Mouse (Mus musculus) cortical plate, adult 2 months (tissue): ENCODE measurements around the gene Fam198a. TPM values are rescaled to one million over a fixed set of nuclear protein-coding genes. Genes with fewer than 3 reads are reported as not detected.

ENCODE experiments used
- H3K27ac ChIP-seq: fragments of 200-500 bp; 2 replicates; pipeline ENCODE4 v1.5.1; 2012; ENCODE audit warnings: low read length, control low read depth, inconsistent platforms; ENCODE audit not compliant: insufficient read depth
- H3K4me1 ChIP-seq: fragments of 200-500 bp; 2 replicates; pipeline ENCODE4 v1.6.1; 2011; ENCODE audit warnings: low read length; ENCODE audit not compliant: control insufficient read depth, insufficient read depth
- H3K4me3 ChIP-seq: fragments of 200-500 bp; 2 replicates; pipeline ENCODE4 v1.5.1; 2011; ENCODE audit warnings: mild to moderate bottlenecking, low read length, control low read depth; ENCODE audit not compliant: insufficient read depth
- CTCF ChIP-seq: fragments of 200-500 bp; IDR thresholded peaks from 2 replicates; pipeline ENCODE4 v1.5.1; 2011; ENCODE audit warnings: mild to moderate bottlenecking, control low read depth, low read length; ENCODE audit not compliant: insufficient read depth; ENCODE audit errors: extremely low read depth
- POLR2A ChIP-seq: fragments of 200-500 bp; IDR thresholded peaks from 2 replicates; pipeline ENCODE4 v1.6.1; 2011; ENCODE audit warnings: mild to moderate bottlenecking, low read length, control low read depth; ENCODE audit not compliant: insufficient read depth; ENCODE audit errors: extremely low read depth
- polyA plus RNA-seq: library from polyadenylated mRNA; depleted of rRNA; stranded (reverse); fragments of >200 nt; gene quantifications from 2 replicates; pipeline ENCODE4 v1.2.3, GENCODE M21; 2012

The Fam198a gene
- polyA plus RNA-seq, 1 experiment, result 4.9 TPM

DNA sequence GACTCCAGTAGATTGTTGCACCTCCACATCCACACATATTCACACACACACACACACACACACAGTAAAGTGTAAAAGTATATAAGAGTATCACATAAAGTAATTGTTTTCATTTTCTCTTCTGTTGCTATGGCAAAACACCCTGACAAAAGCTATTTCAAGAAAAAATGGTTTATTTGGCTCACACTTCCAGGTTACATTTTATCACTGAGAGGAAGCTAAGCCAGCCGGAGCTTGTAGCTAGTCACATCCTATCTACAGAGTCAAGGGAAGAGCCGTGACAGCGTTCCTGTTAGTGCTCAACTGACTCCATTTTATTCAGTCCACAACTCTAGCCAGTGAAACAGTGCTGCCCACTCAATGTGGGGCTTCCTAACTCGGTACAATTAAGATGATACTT is 2.4 kb upstream of the Fam198a start:
- no peaks in the 10 kb centered on the region for H3K4me1 ChIP-seq
- no peak overlapping the region for H3K27ac ChIP-seq
- H3K4me3 ChIP-seq, result no peak overlapping the region
- no peak for TF ChIP-seq POLR2A

DNA sequence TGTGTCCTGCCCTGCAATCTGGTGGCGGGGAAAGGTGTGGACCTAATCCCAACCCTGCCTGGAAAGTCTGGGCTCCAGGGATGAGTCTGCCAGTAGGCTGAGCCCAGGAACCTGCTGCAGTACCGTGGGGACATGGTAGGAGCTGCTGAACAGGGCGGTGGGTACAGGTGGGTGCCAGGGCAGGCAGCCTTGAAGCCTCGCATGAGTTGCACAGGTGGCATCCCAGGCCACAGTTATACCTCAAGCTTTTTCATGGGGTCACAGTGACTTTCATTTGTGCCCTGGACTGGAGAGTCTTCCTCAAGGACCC is 281 bp downstream of the Fam198a start:
- H3K4me3 ChIP-seq, result peak overlapping the region; percentile 43
- peak overlapping the region; percentile 45 for H3K27ac ChIP-seq
- TF ChIP-seq POLR2A (no peak), CTCF (no peak)
- peaks cover under 1% of the 10 kb centered on the region; the same call in 1 of the 2 replicates for H3K4me1 ChIP-seq

DNA sequence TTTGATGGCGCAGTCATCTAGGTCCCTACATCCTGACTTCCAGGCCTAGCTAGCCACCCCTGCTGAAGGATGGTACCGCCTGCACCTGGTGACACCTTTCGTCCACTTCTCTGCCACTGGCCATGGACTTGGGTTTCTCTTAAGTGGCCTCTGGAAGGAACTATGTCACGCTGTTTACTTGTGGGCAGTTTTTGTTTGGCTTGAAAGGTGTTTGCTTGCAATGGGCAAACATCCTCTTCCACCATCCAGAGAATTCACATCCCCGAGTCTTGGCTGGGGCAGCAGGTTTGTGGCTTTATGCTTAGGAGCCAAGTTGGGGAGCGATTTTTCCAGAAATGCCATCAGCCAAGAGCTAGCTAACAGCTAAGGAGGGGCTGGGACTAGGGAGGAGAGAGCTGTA is 1.8 kb downstream of the Fam198a start:
- TF ChIP-seq CTCF (no peak), POLR2A (no peak)
- Histone ChIP-seq H3K27ac (no peak overlapping the region), H3K4me1 (peaks cover 4% of the 10 kb centered on the region), H3K4me3 (no peak overlapping the region)

DNA sequence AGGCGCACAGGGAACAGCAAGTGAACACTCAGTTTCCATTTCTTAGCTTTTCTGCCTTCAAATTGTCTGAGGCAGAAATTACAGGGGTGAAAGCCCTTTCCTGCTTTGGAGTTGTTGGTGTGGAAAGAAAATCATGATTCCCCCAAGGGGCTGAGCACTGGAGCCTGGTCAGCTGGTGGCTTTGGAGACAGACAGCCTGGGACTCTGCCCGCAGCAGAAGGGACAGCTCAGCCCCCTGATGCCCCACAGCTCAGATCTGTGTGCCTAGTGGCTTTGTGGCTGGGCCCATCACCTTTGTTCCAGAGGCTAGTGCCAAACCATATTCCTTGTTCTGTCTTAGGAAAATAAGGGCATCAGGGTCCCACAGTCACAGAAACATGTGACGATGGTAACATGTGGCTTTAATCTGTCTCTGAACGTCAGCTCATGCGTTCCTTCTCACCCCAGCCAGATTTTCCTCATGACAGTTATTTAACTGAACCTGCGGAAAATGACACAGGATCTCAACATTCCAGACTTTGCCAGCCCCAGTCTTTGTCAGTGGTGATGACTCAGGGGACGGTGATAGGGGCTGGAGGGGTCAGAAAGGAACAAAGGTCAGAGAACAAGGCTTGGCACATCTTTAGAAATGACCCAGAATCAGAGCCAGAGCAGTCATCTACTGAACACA is 9.3 kb downstream of the Fam198a start:
- TF ChIP-seq POLR2A (no peak), CTCF (no peak)
- H3K4me3 ChIP-seq, result no peak overlapping the region
- H3K4me1 ChIP-seq, result peaks cover 4% of the 10 kb centered on the region
- no peak overlapping the region for H3K27ac ChIP-seq

DNA sequence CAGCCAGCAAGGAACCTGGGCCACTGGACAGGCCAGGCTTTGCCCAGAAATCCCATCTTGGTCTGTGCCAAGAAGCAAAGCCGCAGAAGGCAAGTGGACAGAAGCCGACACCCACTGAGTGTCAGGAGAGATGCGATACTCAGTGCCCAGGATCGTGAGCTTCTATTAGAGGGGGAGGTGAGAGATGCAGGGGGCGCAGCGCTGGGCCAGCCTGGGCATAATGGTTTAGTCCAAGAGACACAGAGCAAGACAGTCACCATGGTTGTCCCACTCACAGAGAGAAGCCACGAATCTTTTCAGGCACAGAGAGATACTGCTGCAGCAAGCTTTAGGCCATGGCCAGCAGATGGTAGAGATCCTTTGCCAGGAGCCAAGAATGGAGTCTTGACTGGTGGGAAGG is 14.2 kb downstream of the Fam198a start:
- no peak overlapping the region for H3K4me3 ChIP-seq
- no peaks in the 10 kb centered on the region; the same call in 1 of the 2 replicates for H3K4me1 ChIP-seq
- TF ChIP-seq POLR2A, result no peak
- TF ChIP-seq CTCF, result no peak
- H3K27ac ChIP-seq, result no peak overlapping the region

DNA sequence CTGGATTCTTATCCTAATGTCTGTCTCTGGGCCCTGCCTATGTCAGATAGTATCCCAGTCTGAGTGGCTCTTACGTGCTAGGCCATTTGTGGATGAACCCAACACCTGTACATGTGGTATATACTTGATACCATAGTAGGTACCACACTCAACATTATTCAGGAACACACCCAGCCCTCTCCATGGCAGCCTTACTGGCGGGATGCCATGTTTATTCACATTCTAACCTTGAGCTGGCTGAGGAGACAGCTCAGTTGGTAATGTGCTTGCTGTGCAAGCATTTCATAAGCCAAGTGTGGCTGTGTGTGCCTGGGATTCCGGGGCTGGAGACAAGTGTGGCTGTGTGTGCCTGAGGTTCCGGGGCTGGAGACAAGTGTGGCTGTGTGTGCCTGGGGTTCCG is 17.5 kb downstream of the Fam198a start:
- no peak for TF ChIP-seq POLR2A
- no peak for TF ChIP-seq CTCF
- no peak overlapping the region for H3K27ac ChIP-seq

DNA sequence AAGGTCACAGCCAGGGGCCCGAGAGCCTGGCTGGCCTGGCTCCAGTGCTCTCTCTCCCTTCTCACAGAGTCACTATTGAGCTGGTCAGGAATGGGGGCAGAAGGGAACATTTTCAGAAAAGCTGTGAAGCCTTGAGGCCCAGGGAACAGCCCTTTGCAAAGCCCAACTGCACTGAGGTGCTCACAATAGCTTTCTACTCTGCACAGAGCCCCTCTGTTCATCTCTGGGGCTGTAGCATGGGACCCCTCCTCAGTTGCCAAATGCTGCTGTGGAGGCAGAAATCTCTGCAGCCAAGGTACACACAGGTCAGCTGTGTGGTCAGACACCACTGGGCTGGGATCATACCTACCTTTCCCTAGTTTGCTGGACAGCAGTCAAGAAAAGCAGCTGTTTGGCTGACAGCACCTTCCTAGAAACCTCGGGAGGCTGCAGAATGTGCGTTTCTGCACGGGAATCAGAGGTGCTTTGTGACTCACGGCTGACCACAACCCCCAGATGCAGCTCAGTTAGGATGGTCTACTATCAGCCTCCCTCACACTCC is 19.1 kb downstream of the Fam198a start:
- no peak overlapping the region for H3K27ac ChIP-seq

More for the DNA sequence above, 17.5 kb downstream of the Fam198a start:
- Histone ChIP-seq H3K4me3 (no peak overlapping the region), H3K4me1 (no peaks in the 10 kb centered on the region; the same call in 1 of the 2 replicates)

DNA sequence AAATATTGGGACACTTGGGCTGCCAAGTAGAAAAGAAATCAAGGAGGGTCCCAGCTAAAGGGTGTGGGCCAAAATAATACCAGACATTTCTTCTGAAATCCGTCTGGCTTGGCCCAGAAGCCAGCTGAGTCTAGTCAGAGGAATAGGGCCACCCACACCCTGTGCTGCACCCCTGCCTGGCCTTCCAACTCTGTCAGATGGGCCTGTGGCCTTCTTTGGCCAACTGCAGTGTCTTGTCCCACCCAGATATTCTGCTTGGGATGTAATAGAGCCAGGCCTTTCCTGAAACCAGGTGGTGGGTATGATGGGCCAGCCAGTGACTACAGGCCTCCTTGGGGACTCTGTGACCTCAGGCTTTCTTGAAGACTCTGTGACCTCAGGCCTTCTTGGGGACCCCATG is 22.4 kb downstream of the Fam198a start:
- TF ChIP-seq POLR2A (no peak), CTCF (no peak)
- H3K4me1 ChIP-seq, result no peaks in the 10 kb centered on the region
- H3K4me3 ChIP-seq, result no peak overlapping the region
- no peak overlapping the region for H3K27ac ChIP-seq

More for the DNA sequence above, 19.1 kb downstream of the Fam198a start:
- TF ChIP-seq POLR2A (no peak), CTCF (no peak)
- no peak overlapping the region for H3K4me3 ChIP-seq
- H3K4me1 ChIP-seq, result no peaks in the 10 kb centered on the region; the same call in 1 of the 2 replicates

DNA sequence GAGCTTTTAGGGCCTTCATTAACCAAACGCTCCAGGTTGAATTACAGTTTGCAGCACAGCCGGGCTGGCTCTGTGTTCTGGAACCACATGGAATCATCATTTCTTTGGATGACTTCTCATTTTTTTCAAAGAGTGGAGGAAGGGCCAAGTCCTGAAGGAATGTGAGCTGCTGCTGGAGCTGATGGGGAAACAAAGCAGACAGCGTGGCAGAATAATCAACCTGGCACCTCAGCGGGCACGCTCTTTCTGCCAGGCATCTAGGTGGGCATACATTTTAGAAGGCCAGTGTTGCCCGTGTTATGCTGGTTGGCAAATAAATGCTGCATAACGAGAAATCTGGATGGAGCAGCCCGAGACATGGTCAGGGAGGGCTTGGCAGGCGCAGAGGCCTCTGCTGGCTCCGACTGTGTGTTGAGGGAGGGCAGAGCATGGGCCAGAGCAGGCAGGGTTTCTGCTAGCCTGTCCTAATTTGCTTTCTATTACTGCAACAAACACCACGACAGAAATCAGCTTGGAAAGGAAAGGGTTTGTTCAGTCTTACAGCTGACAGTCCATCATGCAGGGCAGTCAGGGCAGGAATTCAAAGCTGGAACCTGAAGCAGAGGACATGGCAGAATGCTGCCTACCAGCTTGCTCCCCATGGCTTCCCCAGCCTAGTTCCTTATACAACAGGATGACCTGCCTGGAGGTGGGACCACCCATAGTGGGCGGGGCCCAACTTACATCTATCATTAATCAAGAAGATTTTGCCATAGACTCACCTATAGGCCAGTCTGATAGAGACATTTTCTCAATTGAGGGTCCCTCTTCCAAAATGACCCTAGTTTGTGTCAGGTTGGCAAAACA is 23.6 kb downstream of the Fam198a start:
- Histone ChIP-seq H3K4me1 (no peaks in the 10 kb centered on the region), H3K27ac (no peak overlapping the region), H3K4me3 (no peak overlapping the region)
- TF ChIP-seq POLR2A (no peak), CTCF (no peak)

DNA sequence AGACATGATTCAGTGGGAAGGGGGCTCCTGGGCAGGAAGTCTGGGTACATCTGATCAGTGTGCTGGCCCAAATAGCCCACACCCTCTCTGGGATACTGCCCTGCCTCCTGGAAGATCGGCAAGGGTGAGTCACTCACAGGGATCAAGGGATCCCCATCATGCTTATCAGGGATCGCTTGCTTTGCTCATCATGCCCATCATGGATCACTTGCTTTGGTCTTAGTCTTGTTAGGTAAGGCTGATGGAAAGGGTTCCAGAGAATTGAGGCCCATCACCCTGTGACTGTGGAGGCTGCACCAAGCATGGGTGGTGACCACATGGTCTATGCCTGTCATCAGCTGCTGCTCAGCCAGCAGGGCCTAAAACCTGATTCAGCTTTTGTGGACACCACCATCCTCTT is 24.5 kb downstream of the Fam198a start:
- no peak for TF ChIP-seq POLR2A
- no peak for TF ChIP-seq CTCF
- Histone ChIP-seq H3K4me1 (no peaks in the 10 kb centered on the region), H3K27ac (no peak overlapping the region), H3K4me3 (no peak overlapping the region)
